Mouse (Mus musculus): ENCODE measurements around the gene Lars2.

GRCm38 (mm10) chr9:123365942-123366707 lies 602 bp upstream of the Lars2 start:
- TF ChIP-seq EP300 (IDR thresholded peaks at IDR 0.05; ENCODE audit: low read depth) (no peak), CTCF (IDR thresholded peaks at IDR 0.05; ENCODE audit: low read depth) (no peak)

Measured in heart, postnatal 0 days (tissue).